Mouse (Mus musculus): Measurements from ENCODE around the gene Gemin7. TPM values are rescaled to one million over a fixed set of nuclear protein-coding genes. Genes with fewer than 3 reads are reported as not detected.

Gemin7 gene
- polyA plus RNA-seq, 1 experiment: 136 TPM

GRCm38 (mm10) chr7:19517652-19518365 is 59.6 kb downstream of the Gemin7 start, which contains the start of gene Nkpd1:
Nkpd1 (plus strand) TSS chr7:19517838.
- no peaks in the 10 kb centered on the region for H3K79me2 ChIP-seq (ENCODE audit: control insufficient read depth, insufficient read depth)
- no peak within 1 kb of the TSS for H3K4me3 ChIP-seq (ENCODE audit: insufficient read depth, poor library complexity, severe bottlenecking)
- no peaks in the 10 kb centered on the region for H3K36me3 ChIP-seq (ENCODE audit: control insufficient read depth, insufficient read depth)
- H3K79me3 ChIP-seq (ENCODE audit: low read depth): no peaks in the 10 kb centered on the region
- peaks cover 39% of the 10 kb centered on the region for H3K27me3 ChIP-seq (ENCODE audit: control insufficient read depth, insufficient read depth, insufficient read length)
- H3ac ChIP-seq (ENCODE audit: control insufficient read depth, insufficient read length, low read depth): no peak within 1 kb of the TSS
- peak; percentile 15 for TF ChIP-seq CTCF (IDR thresholded peaks at IDR 0.05; ENCODE audit: control insufficient read depth, insufficient read depth, insufficient read length)
- no peak for TF ChIP-seq MYOG (IDR thresholded peaks at IDR 0.05; ENCODE audit: control insufficient read depth, extremely low read depth, insufficient read length)
- TF ChIP-seq CEBPB (IDR thresholded peaks at IDR 0.05; ENCODE audit: low read depth): no peak
- no peak for TF ChIP-seq USF1 (IDR thresholded peaks at IDR 0.05; ENCODE audit: low read depth)

Other genes with a start within 250 kb of the Gemin7 start
- gene Ercc1, start 232.8 kb downstream of the Gemin7 start, polyA plus RNA-seq (2012; fragmentation: generic; extraction: Trizol): 151 TPM
- 25.6 TPM for gene Cd3eap, start 218.1 kb downstream of the Gemin7 start, polyA plus RNA-seq (2012; fragmentation: generic; extraction: Trizol)
- gene Ppp1r13l, start 217.8 kb downstream of the Gemin7 start, polyA plus RNA-seq (2012; fragmentation: generic; extraction: Trizol): 21.5 TPM
- gene Ercc2, start 195.6 kb downstream of the Gemin7 start, polyA plus RNA-seq (2012; fragmentation: generic; extraction: Trizol): 9.7 TPM
- gene Klc3, start 173.5 kb downstream of the Gemin7 start, polyA plus RNA-seq (2012; fragmentation: generic; extraction: Trizol): 4.3 TPM
- gene Ckm, start 172.8 kb downstream of the Gemin7 start, polyA plus RNA-seq (2012; fragmentation: generic; extraction: Trizol): 1.9 TPM
- 12.9 TPM for gene Mark4, start 118.8 kb downstream of the Gemin7 start, polyA plus RNA-seq (2012; fragmentation: generic; extraction: Trizol)
- 0.01 TPM for gene Exoc3l2, start 114.3 kb downstream of the Gemin7 start, polyA plus RNA-seq (2012; fragmentation: generic; extraction: Trizol)
- 4.8 TPM for gene Bloc1s3, start 69.2 kb downstream of the Gemin7 start, polyA plus RNA-seq (2012; fragmentation: generic; extraction: Trizol)
- 23.2 TPM for gene Trappc6a, start 69.2 kb downstream of the Gemin7 start, polyA plus RNA-seq (2012; fragmentation: generic; extraction: Trizol)
- gene Nkpd1, start 59.8 kb downstream of the Gemin7 start, polyA plus RNA-seq (2012; fragmentation: generic; extraction: Trizol): 0.11 TPM
- 32.6 TPM for gene Ppp1r37, start 14.5 kb downstream of the Gemin7 start, polyA plus RNA-seq (2012; fragmentation: generic; extraction: Trizol)
- 1.9 TPM for gene Zfp296, start 308 bp downstream of the Gemin7 start, polyA plus RNA-seq (2012; fragmentation: generic; extraction: Trizol)
- 19.0 TPM for gene Clasrp, start 26.9 kb upstream of the Gemin7 start, polyA plus RNA-seq (2012; fragmentation: generic; extraction: Trizol)
- 11.1 TPM for gene Relb, start 51.8 kb upstream of the Gemin7 start, polyA plus RNA-seq (2012; fragmentation: generic; extraction: Trizol)
- gene Clptm1, start 87.4 kb upstream of the Gemin7 start, polyA plus RNA-seq (2012; fragmentation: generic; extraction: Trizol): 95.7 TPM
- not detected for gene Apoc2, start 100.3 kb upstream of the Gemin7 start, polyA plus RNA-seq (2012; fragmentation: generic; extraction: Trizol)
- not detected for gene Gm44805, start 103.8 kb upstream of the Gemin7 start, polyA plus RNA-seq (2012; fragmentation: generic; extraction: Trizol)
- gene Apoc4, start 103.9 kb upstream of the Gemin7 start, polyA plus RNA-seq (2012; fragmentation: generic; extraction: Trizol): not detected
- not detected for gene Apoc1, start 115.1 kb upstream of the Gemin7 start, polyA plus RNA-seq (2012; fragmentation: generic; extraction: Trizol)
- gene Apoe, start 121.6 kb upstream of the Gemin7 start, polyA plus RNA-seq (2012; fragmentation: generic; extraction: Trizol): 2.0 TPM
- gene Tomm40, start 137.8 kb upstream of the Gemin7 start, polyA plus RNA-seq (2012; fragmentation: generic; extraction: Trizol): 218 TPM
- gene Nectin2, start 172.9 kb upstream of the Gemin7 start, polyA plus RNA-seq (2012; fragmentation: generic; extraction: Trizol): 26.7 TPM
- 1.7 TPM for gene Bcam, start 193.4 kb upstream of the Gemin7 start, polyA plus RNA-seq (2012; fragmentation: generic; extraction: Trizol)
- gene Cblc, start 219.2 kb upstream of the Gemin7 start, polyA plus RNA-seq (2012; fragmentation: generic; extraction: Trizol): not detected
- gene Bcl3, start 245.2 kb upstream of the Gemin7 start, polyA plus RNA-seq (2012; fragmentation: generic; extraction: Trizol): 7.8 TPM

Data from C2C12 (cell line).